Mouse (Mus musculus) kidney, postnatal 0 days (tissue): ENCODE measurements at regions not wholly inside any gene's neighbourhood (a gene's known extent, or its start where the extent isn't known, plus 50 kb on each side); places are given as distances from the start of the nearest gene placed in this dataset.

Experiments
- ATAC-seq: fragments of 200-750 bp; cut with Nextera tagmentation; replicated peaks from 2 replicates; pipeline ENCODE4 v1.8.0; 2017; ENCODE audit warnings: low read depth, moderate number of reproducible peaks, moderate TSS enrichment, moderate library complexity; ENCODE audit not compliant: low FRiP score
- DNase-seq: peaks from one replicate; pipeline ENCODE4 v3.0.0-alpha.2; 2016; ENCODE audit warnings: low spot score
- H3K27ac ChIP-seq: fragments of 300-500 bp; sonication (generic); 2 replicates; pipeline ENCODE4 v1.5.1; 2014; ENCODE audit warnings: mild to moderate bottlenecking
- H3K27me3 ChIP-seq: fragments of 300-500 bp; sonication (generic); 2 replicates; pipeline ENCODE4 v1.6.1; 2014; ENCODE audit warnings: low read length, mixed read lengths; ENCODE audit not compliant: insufficient read depth
- H3K36me3 ChIP-seq: fragments of 300-500 bp; sonication (generic); 2 replicates; pipeline ENCODE4 v1.6.1; 2014; ENCODE audit warnings: low read length, mixed read lengths; ENCODE audit not compliant: insufficient read depth
- H3K4me1 ChIP-seq: fragments of 300-500 bp; sonication (generic); replicated peaks from 2 replicates; pipeline ENCODE4 v1.6.1; 2014; ENCODE audit warnings: antibody characterized with exemption, low read length, mixed read lengths; ENCODE audit not compliant: insufficient read depth
- H3K4me2 ChIP-seq: fragments of 300-500 bp; sonication (generic); 2 replicates; pipeline ENCODE4 v1.6.1; 2014; ENCODE audit warnings: mild to moderate bottlenecking, low read length, moderate library complexity, mixed read lengths
- H3K4me3 ChIP-seq: fragments of 300-500 bp; sonication (generic); replicated peaks from 2 replicates; pipeline ENCODE4 v1.5.1; 2014; ENCODE audit warnings: low read depth, low read length
- H3K9ac ChIP-seq: fragments of 300-500 bp; sonication (generic); 2 replicates; pipeline ENCODE4 v1.6.1; 2014; ENCODE audit warnings: low read depth, low read length
- H3K9me3 ChIP-seq: fragments of 300-500 bp; sonication (generic); replicated peaks from 2 replicates; pipeline ENCODE4 v1.6.1; 2016; ENCODE audit warnings: low read length, inconsistent platforms, mixed read lengths
- CTCF ChIP-seq: IDR thresholded peaks from 2 replicates; pipeline ENCODE4 v1.5.1; 2016; ENCODE audit warnings: antibody characterized with exemption, low read depth, mild to moderate bottlenecking, moderate library complexity
- WGBS: fragments of 180-500 bp; shearing (Covaris S2); extraction: QIAGEN DNeasy Blood & Tissue Kit; methylation state at CpG from one replicate; pipeline ENCODE4 v1.1.7; 2014; 5-methylcytosine and 5-hydroxymethylcytosine counted together

DNA sequence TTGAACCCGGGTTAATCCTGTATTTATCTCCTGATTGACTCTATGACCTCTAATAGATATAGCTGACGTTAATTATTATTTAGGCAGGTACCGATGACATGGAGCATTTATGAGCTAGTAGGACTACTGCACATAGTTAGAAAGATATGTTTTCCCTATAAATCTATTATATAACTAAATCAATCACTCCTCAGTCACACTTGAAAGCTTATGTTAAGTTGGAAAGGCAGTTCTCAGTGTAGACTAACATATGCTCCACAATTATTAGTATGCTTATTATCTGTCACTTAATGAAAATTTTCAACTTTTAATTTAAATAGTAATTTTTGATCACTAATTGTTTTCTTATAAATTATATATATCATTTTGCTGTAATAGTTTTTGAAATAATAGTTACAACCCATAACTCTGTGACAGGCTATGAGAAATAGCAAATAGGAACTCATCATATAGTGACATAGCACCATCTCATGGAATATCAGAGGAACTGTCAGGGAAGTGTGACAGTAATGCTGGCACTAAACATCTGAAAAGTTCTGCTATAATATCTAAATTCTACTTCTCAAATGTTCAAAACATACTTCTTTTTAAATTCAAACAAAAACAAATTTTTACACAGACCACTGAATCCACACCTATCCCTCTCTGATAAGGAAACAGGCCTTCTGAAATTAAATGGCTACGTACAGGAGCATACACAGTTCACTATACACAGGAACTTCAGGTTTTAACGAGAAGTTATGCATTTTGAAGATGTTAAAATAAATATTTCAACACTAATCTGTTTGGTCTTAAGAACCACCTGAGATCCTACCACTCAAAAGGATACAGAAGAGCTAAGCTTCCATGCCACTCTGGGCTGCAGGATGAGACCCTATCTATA is 75.3 kb upstream of the Map2 start:
- ATAC-seq (no peak), DNase-seq (peak; percentile 51)
- H3K36me3 ChIP-seq, result no peaks in the 10 kb centered on the region
- 67% methylated on average over 5 of the region's 5 CpGs for WGBS
- no peaks in the 10 kb centered on the region for H3K4me1 ChIP-seq
- H3K9ac ChIP-seq, result no peak overlapping the region
- TF ChIP-seq CTCF, result peak; percentile 76
- H3K27ac ChIP-seq, result no peak overlapping the region
- no peaks in the 10 kb centered on the region for H3K27me3 ChIP-seq
- H3K4me3 ChIP-seq, result no peak overlapping the region
- H3K9me3 ChIP-seq, result no peaks in the 10 kb centered on the region
- H3K4me2 ChIP-seq, result no peak overlapping the region

DNA sequence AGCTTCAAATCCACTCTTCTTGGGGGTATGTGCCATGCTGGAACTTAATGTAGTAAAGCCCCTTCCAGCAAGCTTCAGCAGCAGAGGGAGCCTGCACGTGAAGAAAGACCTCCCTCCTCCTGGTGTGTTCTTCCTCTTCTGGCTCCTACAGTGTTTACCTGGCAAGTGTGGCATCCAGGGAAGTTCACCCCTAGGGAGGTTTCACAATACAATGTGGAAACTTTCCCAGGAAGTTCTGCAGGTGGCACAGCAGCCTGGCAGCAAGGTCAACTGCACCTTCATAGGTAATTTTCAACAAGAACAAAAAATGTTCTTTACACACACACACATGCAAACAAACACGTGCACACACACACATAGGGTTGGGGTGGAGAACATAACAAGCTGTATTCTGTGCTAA is 73.7 kb upstream of the Map2 start:
- ATAC-seq, result no peak
- no peak for DNase-seq
- no peaks in the 10 kb centered on the region for H3K9me3 ChIP-seq
- no peak overlapping the region for H3K9ac ChIP-seq
- no peaks in the 10 kb centered on the region for H3K4me1 ChIP-seq
- H3K36me3 ChIP-seq, result no peaks in the 10 kb centered on the region
- 34% methylated on average over 2 of the region's 2 CpGs for WGBS
- no peak overlapping the region for H3K4me3 ChIP-seq
- no peak overlapping the region for H3K4me2 ChIP-seq
- no peak overlapping the region for H3K27ac ChIP-seq
- H3K27me3 ChIP-seq, result no peaks in the 10 kb centered on the region
- TF ChIP-seq CTCF, result no peak

DNA sequence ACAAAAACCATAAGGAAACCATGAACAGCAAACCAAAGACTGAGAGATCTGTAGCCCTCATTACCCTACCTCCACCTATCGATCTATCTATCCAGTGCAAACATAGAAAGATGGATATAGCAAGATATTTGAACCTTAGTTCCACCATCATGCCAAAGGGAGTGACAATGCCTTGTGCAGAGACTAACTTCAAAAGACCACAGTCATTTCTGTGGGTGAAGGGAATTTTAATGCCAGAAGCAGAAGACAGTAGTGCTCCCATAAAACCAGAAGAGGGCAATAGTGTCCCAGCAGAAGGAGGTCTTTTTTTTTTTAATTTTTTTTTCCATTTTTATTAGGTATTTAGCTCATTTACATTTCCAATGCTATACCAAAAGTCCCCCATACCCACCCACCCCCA is 70.6 kb upstream of the Map2 start:
- Histone ChIP-seq H3K4me1 (no peaks in the 10 kb centered on the region), H3K9ac (no peak overlapping the region), H3K4me3 (no peak overlapping the region), H3K36me3 (no peaks in the 10 kb centered on the region), H3K4me2 (no peak overlapping the region), H3K27ac (no peak overlapping the region), H3K27me3 (no peaks in the 10 kb centered on the region), H3K9me3 (no peaks in the 10 kb centered on the region)
- DNase-seq, result peak; percentile 64
- peak; percentile 76 for TF ChIP-seq CTCF
- WGBS, result 28% methylated on average over 1 of the region's 1 CpGs
- no peak for ATAC-seq

DNA sequence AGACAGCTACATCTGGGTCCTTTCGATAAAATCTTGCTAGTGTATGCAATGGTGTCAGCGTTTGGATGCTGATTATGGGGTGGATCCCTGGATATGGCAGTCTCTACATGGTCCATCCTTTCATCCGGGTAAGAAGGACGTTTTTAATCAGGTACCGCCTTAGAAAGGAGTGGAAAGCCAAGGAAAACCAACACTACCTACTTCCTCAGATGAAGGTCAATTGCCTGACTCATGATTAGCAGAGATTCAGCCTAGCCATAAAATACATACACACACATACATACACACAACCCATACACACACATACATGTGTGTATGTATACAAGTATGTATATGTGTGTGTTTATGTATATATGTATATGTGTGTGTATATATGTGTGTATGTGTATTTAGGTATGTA is 69.9 kb upstream of the Map2 start:
- ATAC-seq, result no peak
- DNase-seq, result no peak
- 84% methylated on average over 4 of the region's 5 CpGs for WGBS
- Histone ChIP-seq H3K27ac (no peak overlapping the region), H3K4me1 (no peaks in the 10 kb centered on the region), H3K9ac (no peak overlapping the region), H3K4me3 (no peak overlapping the region), H3K9me3 (no peaks in the 10 kb centered on the region), H3K4me2 (no peak overlapping the region), H3K27me3 (no peaks in the 10 kb centered on the region), H3K36me3 (no peaks in the 10 kb centered on the region)
- TF ChIP-seq CTCF, result no peak

DNA sequence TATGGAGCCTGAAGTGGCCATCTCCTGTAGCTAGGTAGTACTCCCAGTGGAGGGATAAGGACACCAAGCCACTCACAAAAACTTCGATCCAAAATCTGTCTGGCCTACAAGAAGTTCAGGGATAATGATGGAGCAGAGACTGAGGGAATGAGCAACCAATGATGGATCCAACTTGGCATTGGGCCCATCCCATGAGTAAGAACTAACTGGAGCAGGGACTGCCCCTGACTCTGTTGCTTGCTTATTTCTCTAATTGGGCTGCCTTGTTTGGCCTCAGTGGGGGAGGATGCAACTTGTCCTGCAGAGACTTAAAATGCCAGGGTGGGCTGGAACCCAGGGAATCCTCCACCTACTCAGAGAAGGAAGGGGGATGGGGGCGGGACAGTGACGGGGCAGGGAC is 67.0 kb upstream of the Map2 start:
- no peak for TF ChIP-seq CTCF

DNA sequence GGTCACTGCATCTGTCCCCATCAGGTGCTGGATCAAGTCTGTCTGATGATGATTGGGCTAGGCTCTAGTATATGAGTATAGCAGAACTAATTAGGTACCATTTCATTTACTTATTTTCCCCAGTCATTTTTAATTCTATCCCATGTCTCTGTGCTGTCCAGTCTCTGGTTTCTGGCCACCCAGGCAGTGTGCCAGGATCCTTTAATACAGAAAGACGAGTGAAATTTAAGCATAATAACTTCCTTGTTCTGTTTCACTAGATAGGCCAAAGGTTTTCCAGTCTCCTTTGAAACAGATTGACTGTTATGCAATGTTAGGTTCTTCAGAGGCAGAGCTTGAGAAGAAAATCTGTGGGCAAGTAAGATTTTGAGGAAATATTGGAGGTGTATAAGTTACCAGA is 61.2 kb upstream of the Map2 start:
- Histone ChIP-seq H3K4me2 (no peak overlapping the region), H3K4me1 (no peaks in the 10 kb centered on the region), H3K27me3 (no peaks in the 10 kb centered on the region), H3K9me3 (no peaks in the 10 kb centered on the region), H3K9ac (no peak overlapping the region), H3K27ac (no peak overlapping the region), H3K36me3 (no peaks in the 10 kb centered on the region), H3K4me3 (no peak overlapping the region)
- WGBS, result 39% methylated on average over 1 of the region's 1 CpGs
- DNase-seq (no peak), ATAC-seq (no peak)
- TF ChIP-seq CTCF, result no peak

More for the DNA sequence above, 67.0 kb upstream of the Map2 start:
- no peak for DNase-seq
- H3K9ac ChIP-seq, result no peak overlapping the region
- no peaks in the 10 kb centered on the region for H3K27me3 ChIP-seq
- H3K27ac ChIP-seq, result no peak overlapping the region
- H3K9me3 ChIP-seq, result no peaks in the 10 kb centered on the region
- no peak overlapping the region for H3K4me2 ChIP-seq
- ATAC-seq, result no peak
- no peaks in the 10 kb centered on the region for H3K36me3 ChIP-seq
- no peaks in the 10 kb centered on the region for H3K4me1 ChIP-seq
- no peak overlapping the region for H3K4me3 ChIP-seq
- WGBS, result 80% methylated on average over 3 of the region's 3 CpGs
